Mouse (Mus musculus) kidney, adult 18-20 months (tissue): ENCODE data around the gene Ltbp4.

Experiments used
- DNase-seq: peaks from one replicate; pipeline ENCODE4 v3.0.0; 2021

The Ltbp4 gene

GRCm38 (mm10) chr7:27355261-27355660, 17.8 kb upstream of the Ltbp4 start:
- DNase-seq = no peak

DNA sequence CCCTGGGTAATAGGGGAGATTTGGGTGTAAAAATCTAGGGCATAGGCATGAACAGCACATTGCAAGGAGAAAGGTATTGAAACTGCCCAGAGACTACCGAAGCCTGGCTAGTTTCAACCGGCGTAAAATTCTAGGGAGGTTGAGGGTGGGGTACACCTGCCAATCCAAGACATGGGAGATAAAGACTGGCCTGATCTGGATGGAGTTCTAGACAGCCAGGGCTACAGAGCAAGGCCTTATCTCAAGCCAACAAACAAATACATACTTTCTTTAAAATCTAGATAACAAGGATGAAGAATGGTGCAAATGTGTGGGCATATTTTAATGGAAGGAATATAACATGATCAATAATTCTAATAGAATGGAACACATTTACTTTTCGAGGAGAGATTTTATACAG, 17.3 kb upstream of the Ltbp4 start:
- no peak for DNase-seq

GRCm38 (mm10) chr7:27354144-27354543, 16.7 kb upstream of the Ltbp4 start:
- DNase-seq = peak; percentile 23

DNA sequence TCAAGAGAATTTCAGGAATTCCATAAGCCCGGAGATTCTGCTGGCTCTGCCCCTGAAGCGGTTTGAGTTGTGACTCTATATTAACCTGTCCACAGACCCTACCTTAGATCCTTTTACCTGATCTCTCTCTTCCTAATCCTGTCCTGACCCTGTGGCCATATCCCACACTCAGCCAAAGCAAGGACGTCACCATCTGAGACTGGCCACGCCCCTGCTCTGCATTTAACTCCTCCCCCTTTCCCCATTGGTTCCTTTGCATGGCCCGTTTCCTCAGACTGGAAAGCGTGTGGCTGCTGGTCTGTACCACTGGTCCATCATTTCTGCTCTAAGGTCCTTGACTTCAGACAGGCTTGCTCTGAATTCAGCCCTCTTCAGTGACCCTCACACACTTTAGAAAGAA, 8.0 kb upstream of the Ltbp4 start:
- DNase-seq = no peak

DNA sequence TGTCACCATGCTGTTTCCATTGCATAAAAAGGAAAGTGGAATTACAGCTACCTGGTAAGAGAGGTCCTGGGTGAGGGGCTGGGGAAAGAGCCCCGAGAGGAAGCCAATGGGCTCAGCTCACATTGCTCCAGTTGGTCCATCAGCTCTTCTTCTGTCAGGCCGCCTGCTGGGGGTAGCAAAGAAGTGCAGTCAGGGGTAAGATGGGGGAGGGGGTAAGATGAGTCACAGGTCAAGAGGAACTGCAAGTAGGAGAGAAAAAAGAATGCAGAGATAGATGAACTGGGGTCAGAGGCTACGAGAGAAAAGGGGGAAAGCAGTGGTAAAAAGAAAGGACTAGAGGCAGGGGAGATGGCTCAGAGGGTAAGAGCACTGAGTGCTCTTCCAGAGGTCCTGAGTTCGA, 5.1 kb upstream of the Ltbp4 start:
- no peak for DNase-seq

GRCm38 (mm10) chr7:27339519-27339918, 2.0 kb upstream of the Ltbp4 start:
- no peak for DNase-seq

- no peak for DNase-seq
Measured at GRCm38 (mm10) chr7:27339114-27339513, 1.6 kb upstream of the Ltbp4 start.

DNA sequence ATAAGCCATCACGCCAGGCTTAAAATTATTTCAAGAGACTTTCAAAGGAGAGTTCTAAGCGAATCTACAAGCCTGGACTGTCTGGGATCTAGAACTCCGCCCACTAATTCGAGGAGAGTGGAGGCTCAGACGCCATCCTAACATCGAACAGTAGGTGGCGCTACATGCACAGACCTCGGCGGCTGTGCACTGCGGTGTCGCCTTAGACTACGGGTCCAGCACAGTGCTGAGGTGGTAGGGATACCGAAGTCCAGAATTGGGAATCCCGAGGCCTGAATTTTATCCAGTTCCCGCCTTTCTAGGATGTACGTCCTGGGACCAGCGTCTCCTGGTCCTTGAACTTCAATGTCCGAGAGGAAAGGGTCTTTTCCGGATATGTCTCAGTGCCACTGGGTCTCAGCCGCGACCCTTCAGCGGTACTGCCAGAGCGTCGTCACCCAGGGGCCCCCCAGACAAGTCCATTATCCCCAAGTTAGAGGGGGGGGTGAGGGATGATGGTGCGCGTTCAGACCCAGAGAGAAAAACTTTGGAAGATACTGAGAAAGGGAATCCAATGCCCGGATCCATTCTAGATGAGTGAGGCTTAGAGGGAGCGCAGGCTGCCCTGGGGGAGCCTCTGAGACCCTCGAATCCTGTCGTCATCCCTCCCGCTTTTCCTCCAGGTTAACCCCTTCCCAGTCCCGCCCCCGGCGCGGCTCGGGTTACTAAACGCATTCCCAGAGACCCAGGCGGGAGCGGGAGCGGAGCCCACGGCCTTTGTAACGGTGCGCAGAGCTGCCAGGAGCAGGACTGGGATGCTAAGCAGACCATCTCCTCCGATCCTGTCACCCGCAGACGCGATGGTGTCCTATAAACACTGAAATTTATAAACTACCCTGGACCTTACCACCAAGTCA, 1.3 kb downstream of the Ltbp4 start:
- peak; percentile 92 for DNase-seq

DNA sequence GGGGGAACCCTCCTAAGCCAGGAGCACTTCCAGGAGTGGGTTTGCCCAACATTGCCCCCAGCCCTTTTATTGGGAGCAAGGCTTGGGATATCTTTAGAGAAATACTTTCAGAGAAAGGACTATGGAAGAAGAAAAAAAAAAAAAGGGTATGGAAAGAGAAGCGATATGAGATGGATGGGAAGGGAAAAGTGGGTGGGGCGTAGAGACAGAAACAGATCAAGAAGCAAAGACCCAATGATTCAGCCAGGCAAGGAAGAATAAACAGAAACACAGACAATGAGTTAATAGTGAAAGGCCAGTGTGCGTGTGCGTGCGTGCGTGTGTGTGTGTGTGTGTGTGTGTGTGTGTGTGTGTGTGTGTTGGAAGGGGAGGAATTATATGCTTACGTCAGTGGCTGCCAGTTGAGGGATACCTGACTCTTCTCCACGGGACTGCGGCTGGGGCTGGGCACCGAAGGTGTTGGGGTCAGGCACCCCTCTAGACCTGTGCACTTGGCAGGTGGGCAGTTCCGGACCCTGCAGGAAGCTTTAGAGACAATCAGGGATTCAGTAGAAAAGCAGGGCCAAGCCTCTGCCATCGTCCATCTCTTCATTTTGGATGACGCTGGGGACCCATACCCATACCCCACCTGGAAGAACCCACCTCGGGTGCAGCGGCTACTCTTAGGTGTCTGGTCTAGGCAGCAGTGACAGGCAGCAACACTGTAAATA, 2.3 kb downstream of the Ltbp4 start:
- no peak for DNase-seq

- peak; percentile 40 for DNase-seq
Measured at GRCm38 (mm10) chr7:27334405-27334911, 3.0 kb downstream of the Ltbp4 start.

GRCm38 (mm10) chr7:27333316-27333941, 4.1 kb downstream of the Ltbp4 start:
- peak; percentile 13 for DNase-seq

DNA sequence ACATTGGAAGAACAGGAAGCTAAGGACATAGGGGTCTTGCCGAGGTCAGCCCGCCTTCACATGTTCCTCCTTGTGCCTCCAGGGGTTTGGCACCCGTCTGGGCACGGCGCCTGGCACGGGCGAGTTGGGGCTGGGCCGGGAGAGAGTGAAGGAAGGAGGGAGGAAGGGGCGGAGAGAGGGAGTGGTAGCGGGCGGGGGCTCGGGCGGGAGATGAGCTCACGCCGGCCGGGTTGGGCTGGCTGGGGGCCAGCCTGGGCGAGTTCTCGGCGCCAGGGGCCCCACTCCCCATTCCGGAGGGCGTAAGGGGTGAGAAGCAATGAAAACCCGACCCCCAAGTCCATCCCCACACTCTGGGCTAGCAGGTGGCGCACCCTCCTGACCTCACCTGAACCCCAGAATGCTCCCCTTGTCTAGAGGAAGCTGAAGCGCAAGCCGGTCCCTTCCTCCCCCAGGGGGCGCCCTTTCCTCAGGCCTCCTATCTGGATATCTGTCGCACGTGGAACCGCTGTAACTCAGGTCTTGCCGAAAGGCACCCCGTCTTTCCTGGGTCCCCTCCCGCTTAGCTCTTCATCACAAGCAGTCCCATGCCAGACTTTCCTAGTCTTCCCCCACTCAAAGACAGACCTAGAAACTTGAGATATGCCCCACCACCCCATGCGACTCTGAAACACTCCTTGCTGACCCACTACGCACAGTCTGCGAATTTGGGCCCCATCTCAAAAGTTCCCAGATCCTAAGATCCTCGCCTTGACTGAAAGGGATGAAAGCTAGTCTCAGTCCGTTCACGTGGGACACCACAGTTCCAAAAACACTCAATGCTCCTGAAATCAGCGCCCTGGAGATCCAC, 4.9 kb downstream of the Ltbp4 start:
- peak; percentile 91 for DNase-seq

DNA sequence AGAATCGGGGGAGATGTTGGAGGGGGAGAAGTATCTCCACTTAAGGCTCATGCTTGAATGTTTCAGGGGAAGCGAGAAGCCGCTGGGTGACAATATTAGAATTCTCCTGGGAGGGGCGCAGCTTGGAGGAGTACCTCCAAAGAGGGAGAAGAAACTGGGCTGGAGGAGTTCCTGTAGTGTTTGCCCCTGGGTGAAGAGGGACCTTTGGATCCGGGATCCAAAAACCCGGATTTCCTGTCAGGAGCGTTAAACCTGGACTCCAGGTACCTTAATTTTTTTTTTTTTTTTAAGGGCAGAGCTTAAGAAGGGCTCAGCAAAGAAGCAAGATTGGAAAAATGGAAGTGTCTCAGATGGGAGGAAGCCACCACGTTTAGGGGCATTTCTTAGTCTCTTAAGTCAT, 5.6 kb downstream of the Ltbp4 start:
- no peak for DNase-seq

GRCm38 (mm10) chr7:27331541-27331851, 6.0 kb downstream of the Ltbp4 start:
- peak; percentile 58 for DNase-seq

- DNase-seq = peak; percentile 95
Measured at GRCm38 (mm10) chr7:27330709-27331540, 6.6 kb downstream of the Ltbp4 start.

GRCm38 (mm10) chr7:27329981-27330380, 7.5 kb downstream of the Ltbp4 start:
- no peak for DNase-seq

DNA sequence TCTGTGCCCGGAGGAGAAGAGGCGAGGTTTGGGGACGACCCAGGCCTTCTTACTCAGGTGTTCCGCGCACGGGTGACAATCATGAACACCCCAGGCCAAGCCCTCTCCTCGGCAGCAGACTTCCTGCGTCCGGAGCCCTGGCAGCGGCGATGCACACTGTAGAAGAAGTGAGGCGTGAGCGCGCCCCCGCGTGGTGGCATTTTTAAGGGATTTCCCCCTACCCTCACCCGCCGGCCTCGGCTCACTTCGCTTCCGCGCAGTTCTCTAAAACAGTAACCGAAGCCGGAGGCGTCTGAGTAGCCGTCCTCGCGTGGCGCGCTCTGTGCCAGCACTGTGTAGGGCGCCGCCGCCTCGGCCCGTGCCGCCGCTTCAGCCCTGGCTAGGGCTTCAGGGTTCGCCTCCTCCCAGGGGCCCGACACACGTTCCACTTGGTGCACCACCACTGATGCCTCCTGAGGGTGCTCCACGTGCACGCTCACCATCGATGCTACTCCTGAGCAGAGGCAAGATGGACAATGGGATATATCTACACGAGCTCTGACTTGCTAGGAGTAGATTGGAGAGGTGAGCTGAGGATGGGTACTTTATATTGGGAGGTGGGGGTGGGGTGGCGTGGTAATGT, 8.1 kb downstream of the Ltbp4 start:
- DNase-seq = peak; percentile 91

DNA sequence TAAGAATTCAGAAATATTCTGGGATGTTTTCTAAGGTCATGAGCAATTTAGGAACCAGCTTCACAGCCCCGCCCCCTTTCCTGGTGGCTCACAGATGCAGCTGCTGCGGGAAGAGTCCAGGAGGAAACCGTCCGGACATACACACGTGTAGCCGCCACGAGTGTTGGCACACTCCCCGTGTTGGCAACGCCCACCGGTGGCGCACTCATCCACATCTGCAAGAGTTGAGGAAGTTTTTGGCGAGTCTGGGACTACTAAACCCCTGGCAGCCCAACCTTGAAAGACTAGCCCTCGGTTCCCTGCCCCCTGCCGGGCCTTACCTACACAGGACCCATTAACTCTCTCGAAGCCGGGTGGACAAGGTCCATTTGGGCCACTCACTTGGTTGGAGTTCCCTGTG, 8.8 kb downstream of the Ltbp4 start:
- peak; percentile 28 for DNase-seq

DNA sequence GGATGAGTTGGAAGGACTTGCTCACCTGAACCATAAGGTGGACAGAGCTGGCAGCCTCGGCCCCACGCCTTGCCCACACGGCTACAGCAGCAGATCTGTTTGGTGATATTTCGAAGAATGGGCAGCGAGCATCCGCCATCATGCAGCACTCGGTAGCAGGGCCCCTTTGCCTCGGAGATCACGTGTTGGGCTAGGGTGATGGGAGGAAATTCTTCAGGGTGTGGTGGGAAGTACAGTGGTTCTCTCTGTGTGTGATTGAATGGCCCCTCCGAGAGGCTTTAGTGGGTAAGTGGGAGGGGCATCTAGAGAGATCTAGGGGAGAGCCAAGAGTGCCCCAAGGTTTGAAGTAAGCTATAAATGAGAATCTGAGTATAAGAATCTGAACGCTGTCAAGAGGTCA, 9.3 kb downstream of the Ltbp4 start:
- DNase-seq = no peak

- no peak for DNase-seq
Measured at GRCm38 (mm10) chr7:27327500-27327899, 10.0 kb downstream of the Ltbp4 start.
